Mouse (Mus musculus): ENCODE data around the gene Hapln4. TPM values are rescaled to one million over a fixed set of nuclear protein-coding genes. Genes with fewer than 3 reads are reported as not detected.

Hapln4 gene
- total and polyA plus RNA-seq, 3 experiments: 0.03 TPM; not detected in 2

- H3K9ac ChIP-seq (ENCODE audit: control insufficient read depth, low read depth, low read length, poor library complexity, severe bottlenecking): peak overlapping the region; percentile 91
- peaks cover 8% of the 10 kb centered on the region in 2 experiments; a peak in 3 of 4 replicates for H3K4me1 ChIP-seq (ENCODE audit: control insufficient read depth in 1 of 2, insufficient read depth in 2 of 2, low read length in 2 of 2)
- DNase-seq (ENCODE audit: low read depth, low spot score): no peak
- peak overlapping the region; percentile 47 for H3K27ac ChIP-seq (ENCODE audit: control insufficient read depth, low read depth, low read length)
- H3K4me3 ChIP-seq (ENCODE audit: control insufficient read depth in 1 of 2, insufficient read depth in 1 of 2, low read depth in 2 of 2, low read length in 2 of 2): peak overlapping the region; percentile 62 to 99
- peak; percentile 60; the same call in 1 of the 2 replicates for TF ChIP-seq UBTF (IDR thresholded peaks at IDR 0.05; ENCODE audit: borderline replicate concordance, insufficient read depth, low read depth, low read length)
- no peak for TF ChIP-seq MAX (IDR thresholded peaks at IDR 0.05; ENCODE audit: low read length)
- no peaks in the 10 kb centered on the region for H3K27me3 ChIP-seq (ENCODE audit: control insufficient read depth in 1 of 2, insufficient read depth in 2 of 2, low read length in 2 of 2)
- no peaks in the 10 kb centered on the region for H3K9me3 ChIP-seq (replicated peaks; ENCODE audit: insufficient read depth, low read length)
- peaks cover 3 to 11% of the 10 kb centered on the region in 2 experiments for H3K36me3 ChIP-seq (ENCODE audit: control insufficient read depth in 1 of 2, insufficient read depth in 2 of 2, low read length in 2 of 2)
- peaks cover 71% of the 10 kb centered on the region for H3K79me2 ChIP-seq (ENCODE audit: control insufficient read depth, insufficient read depth, low read length, poor library complexity)
Measured at GRCm38 (mm10) chr8:70041885-70042546, 41.2 kb upstream of the Hapln4 start.

- Histone ChIP-seq H3K4me3 (ENCODE audit: control insufficient read depth in 1 of 2, insufficient read depth in 1 of 2, low read depth in 2 of 2, low read length in 2 of 2) (peak within 1 kb of the TSS; percentile 62 to 99), H3K27ac (ENCODE audit: control insufficient read depth, low read depth, low read length) (peak within 1 kb of the TSS; percentile 97), H3K4me1 (ENCODE audit: control insufficient read depth in 1 of 2, insufficient read depth in 2 of 2, low read length in 2 of 2) (peaks cover 8% of the 10 kb centered on the region in 2 experiments; a peak in 3 of 4 replicates), H3K9me3 (replicated peaks; ENCODE audit: insufficient read depth, low read length) (no peaks in the 10 kb centered on the region), H3K9ac (ENCODE audit: control insufficient read depth, low read depth, low read length, poor library complexity, severe bottlenecking) (peak within 1 kb of the TSS; percentile 91), H3K27me3 (ENCODE audit: control insufficient read depth in 1 of 2, insufficient read depth in 2 of 2, low read length in 2 of 2) (no peaks in the 10 kb centered on the region), H3K79me2 (ENCODE audit: control insufficient read depth, insufficient read depth, low read length, poor library complexity) (peaks cover 71% of the 10 kb centered on the region), H3K36me3 (ENCODE audit: control insufficient read depth in 1 of 2, insufficient read depth in 2 of 2, low read length in 2 of 2) (peaks cover 0 to 11% of the 10 kb centered on the region in 2 experiments; a peak in 3 of 4 replicates)
- TF ChIP-seq MAX (IDR thresholded peaks at IDR 0.05; ENCODE audit: low read length) (peak; percentile 33; the same call in 1 of the 2 replicates), USF1 (IDR thresholded peaks at IDR 0.05; ENCODE audit: low read depth, low read length) (peak; percentile 48; the same call in 1 of the 2 replicates), NELFE (IDR thresholded peaks at IDR 0.05; ENCODE audit: low read depth, low read length) (peak; percentile 83), KAT2A (conservative IDR thresholded peaks at IDR 0.05; ENCODE audit: low read depth, low read length) (peak; percentile 84), POLR2AphosphoS2 (IDR thresholded peaks at IDR 0.05; ENCODE audit: low read length) (peak; percentile 66; the same call in 1 of the 2 replicates), CTCF (IDR thresholded peaks at IDR 0.05 in 2 of 3, conservative IDR thresholded peaks at IDR 0.05 in 1 of 3; ENCODE audit: control insufficient read depth in 1 of 3, insufficient read depth in 1 of 3, low read depth in 2 of 3, low read length in 3 of 3, poor library complexity in 1 of 3, severe bottlenecking in 1 of 3) (no peak), RAD21 (IDR thresholded peaks at IDR 0.05; ENCODE audit: low read depth, low read length) (no peak), MEF2A (IDR thresholded peaks at IDR 0.05; ENCODE audit: extremely low read depth, insufficient replicate concordance, low read depth, low read length, poor library complexity, severe bottlenecking) (no peak), HCFC1 (IDR thresholded peaks at IDR 0.05; ENCODE audit: low read depth, low read length) (peak; percentile 94), CHD2 (IDR thresholded peaks at IDR 0.05; ENCODE audit: low read length) (peak; percentile 99), MXI1 (IDR thresholded peaks at IDR 0.05; ENCODE audit: low read depth, low read length) (peak; percentile 62), SIN3A (IDR thresholded peaks at IDR 0.05; ENCODE audit: low read length) (peak; percentile 75), TAL1 (IDR thresholded peaks at IDR 0.05; ENCODE audit: low read length) (no peak), POLR2AphosphoS5 (IDR thresholded peaks at IDR 0.05; ENCODE audit: borderline replicate concordance, low read depth, low read length) (no peak), ELF1 (IDR thresholded peaks at IDR 0.05; ENCODE audit: low read depth, low read length) (peak; percentile 93), MYC (IDR thresholded peaks at IDR 0.05; ENCODE audit: low read depth, low read length) (peak; percentile 57; the same call in 1 of the 2 replicates), TBP (IDR thresholded peaks at IDR 0.05; ENCODE audit: low read depth, low read length) (peak; percentile 89), MAFK (IDR thresholded peaks at IDR 0.05; ENCODE audit: borderline replicate concordance, low read depth, low read length) (no peak), POLR2A (IDR thresholded peaks at IDR 0.05; ENCODE audit: control insufficient read depth in 1 of 2, insufficient read depth in 1 of 2, low read depth in 1 of 2, low read length in 2 of 2, poor library complexity in 1 of 2) (peak; percentile 82 to 94), TCF12 (IDR thresholded peaks at IDR 0.05; ENCODE audit: low read depth, low read length) (peak; percentile 80), E2F4 (IDR thresholded peaks at IDR 0.05; ENCODE audit: borderline replicate concordance, low read depth, low read length) (no peak)
- DNase-seq (ENCODE audit: low read depth, low spot score): peak; percentile 99
Measured at GRCm38 (mm10) chr8:70042583-70043455, 40.4 kb upstream of the Hapln4 start, which contains the start of the genes Mau2 and Sugp1. TSS of gene Mau2 (minus strand) at chr8:70042734. TSS of gene Sugp1 (plus strand) at chr8:70042813.

All from MEL (cell line).